Mouse (Mus musculus) ES-Bruce4 (cell line): Measurements from ENCODE around the gene Isg20l2. TPM values are rescaled to one million over a fixed set of nuclear protein-coding genes. Genes with fewer than 3 reads are reported as not detected.

ENCODE experiments used
- H3K27ac ChIP-seq: 2 replicates; pipeline ENCODE4 v1.5.1; 2012; ENCODE audit warnings: low read length, inconsistent platforms; ENCODE audit not compliant: insufficient read depth
- H3K27me3 ChIP-seq: 2 replicates; pipeline ENCODE4 v1.6.1; 2012; ENCODE audit warnings: mild to moderate bottlenecking, low read length, inconsistent platforms; ENCODE audit not compliant: control insufficient read depth, poor library complexity, insufficient read depth, severe bottlenecking
- H3K36me3 ChIP-seq: 2 replicates; pipeline ENCODE4 v1.6.1; 2012; ENCODE audit warnings: inconsistent platforms, mild to moderate bottlenecking, low read length, moderate library complexity; ENCODE audit not compliant: control insufficient read depth, poor library complexity, insufficient read depth, severe bottlenecking
- H3K4me1 ChIP-seq: one replicate; pipeline ENCODE4 v1.8.1; 2011; ENCODE audit warnings: low read length; ENCODE audit not compliant: control insufficient read depth, insufficient read depth
- H3K4me3 ChIP-seq: 2 replicates; pipeline ENCODE4 v1.5.1; 2011; ENCODE audit warnings: low read depth, mild to moderate bottlenecking, low read length
- H3K9ac ChIP-seq: 2 replicates; pipeline ENCODE4 v1.6.1; 2012; ENCODE audit warnings: low read depth, mild to moderate bottlenecking, inconsistent platforms; ENCODE audit not compliant: poor library complexity, severe bottlenecking
- H3K9me3 ChIP-seq: replicated peaks from 2 replicates; pipeline ENCODE4 v1.6.1; 2012; ENCODE audit warnings: mild to moderate bottlenecking, low read length, inconsistent platforms; ENCODE audit not compliant: control insufficient read depth, poor library complexity, insufficient read depth, severe bottlenecking
- CTCF ChIP-seq: IDR thresholded peaks from one replicate; pipeline ENCODE4 v1.8.1; 2011; ENCODE audit warnings: low read depth, low read length
- EP300 ChIP-seq: IDR thresholded peaks from 2 replicates; pipeline ENCODE4 v1.6.1; 2011; ENCODE audit warnings: low read depth, low read length; ENCODE audit not compliant: insufficient read depth
- POLR2A ChIP-seq: IDR thresholded peaks from one replicate; pipeline ENCODE4 v1.8.1; 2011; ENCODE audit warnings: low read length; ENCODE audit not compliant: insufficient read depth
- polyA plus RNA-seq: library from polyadenylated mRNA; stranded (reverse); fragments of >200 nt; gene quantifications from 2 replicates; pipeline ENCODE4 v1.2.4, GENCODE M21; 2011; ENCODE audit warnings: low read depth; ENCODE audit not compliant: missing spikeins, insufficient read depth, insufficient read length

Gene Isg20l2
- polyA plus RNA-seq, 1 experiment, result 64.3 TPM

DNA sequence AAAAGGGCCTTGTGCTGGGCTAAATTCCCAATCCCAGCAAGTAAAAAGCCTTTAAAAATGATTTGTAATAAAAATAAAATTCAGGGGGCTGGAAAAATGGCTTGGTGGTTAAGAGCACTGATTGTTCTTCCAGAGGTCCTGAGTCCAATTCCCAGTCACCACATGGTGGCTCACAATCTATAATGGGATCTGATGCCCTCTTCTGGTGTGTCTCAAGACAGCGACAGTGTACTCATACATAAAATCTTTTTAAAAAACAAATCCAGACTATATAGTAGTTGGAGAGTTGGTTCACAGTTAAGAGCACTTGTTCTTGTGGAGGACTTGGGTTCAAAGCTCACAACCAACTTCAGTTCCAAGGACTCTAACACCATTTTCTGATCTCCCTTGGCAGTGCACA, 13.1 kb upstream of the Isg20l2 start:
- no peak for TF ChIP-seq EP300
- no peak for TF ChIP-seq POLR2A
- TF ChIP-seq CTCF, result no peak
- H3K4me1 ChIP-seq, result peaks cover 2% of the 10 kb centered on the region
- H3K27me3 ChIP-seq, result no peaks in the 10 kb centered on the region
- H3K9me3 ChIP-seq, result no peaks in the 10 kb centered on the region
- H3K4me3 ChIP-seq, result no peak overlapping the region
- H3K27ac ChIP-seq, result no peak overlapping the region
- H3K36me3 ChIP-seq, result peaks cover 46% of the 10 kb centered on the region
- H3K9ac ChIP-seq, result no peak overlapping the region

DNA sequence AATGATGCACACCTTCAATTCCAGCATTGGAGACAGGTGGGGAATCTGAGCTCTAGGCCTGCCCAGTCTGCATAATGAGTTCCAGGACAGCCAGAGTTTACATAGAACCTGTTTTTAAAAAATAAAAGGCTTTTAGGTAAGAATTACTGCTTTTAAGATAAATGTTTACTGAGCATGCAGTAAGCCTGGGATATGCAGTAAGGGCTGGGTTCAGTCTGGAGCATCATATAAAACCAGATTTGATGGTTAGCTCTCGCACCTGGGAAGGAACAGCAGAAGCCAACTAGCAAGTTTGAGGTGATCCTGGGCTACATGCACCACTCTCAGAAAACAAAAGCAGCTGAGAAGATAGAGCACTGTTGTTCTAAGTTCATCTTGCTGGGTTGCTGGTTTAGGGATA, 11.6 kb upstream of the Isg20l2 start:
- H3K4me1 ChIP-seq, result no peaks in the 10 kb centered on the region
- no peaks in the 10 kb centered on the region for H3K27me3 ChIP-seq
- no peak overlapping the region for H3K9ac ChIP-seq
- no peaks in the 10 kb centered on the region for H3K9me3 ChIP-seq
- peaks cover 53% of the 10 kb centered on the region for H3K36me3 ChIP-seq
- no peak for TF ChIP-seq POLR2A
- TF ChIP-seq CTCF, result no peak
- TF ChIP-seq EP300, result no peak
- no peak overlapping the region for H3K4me3 ChIP-seq
- H3K27ac ChIP-seq, result peak overlapping the region; percentile 59; the same call in 1 of the 2 replicates

DNA sequence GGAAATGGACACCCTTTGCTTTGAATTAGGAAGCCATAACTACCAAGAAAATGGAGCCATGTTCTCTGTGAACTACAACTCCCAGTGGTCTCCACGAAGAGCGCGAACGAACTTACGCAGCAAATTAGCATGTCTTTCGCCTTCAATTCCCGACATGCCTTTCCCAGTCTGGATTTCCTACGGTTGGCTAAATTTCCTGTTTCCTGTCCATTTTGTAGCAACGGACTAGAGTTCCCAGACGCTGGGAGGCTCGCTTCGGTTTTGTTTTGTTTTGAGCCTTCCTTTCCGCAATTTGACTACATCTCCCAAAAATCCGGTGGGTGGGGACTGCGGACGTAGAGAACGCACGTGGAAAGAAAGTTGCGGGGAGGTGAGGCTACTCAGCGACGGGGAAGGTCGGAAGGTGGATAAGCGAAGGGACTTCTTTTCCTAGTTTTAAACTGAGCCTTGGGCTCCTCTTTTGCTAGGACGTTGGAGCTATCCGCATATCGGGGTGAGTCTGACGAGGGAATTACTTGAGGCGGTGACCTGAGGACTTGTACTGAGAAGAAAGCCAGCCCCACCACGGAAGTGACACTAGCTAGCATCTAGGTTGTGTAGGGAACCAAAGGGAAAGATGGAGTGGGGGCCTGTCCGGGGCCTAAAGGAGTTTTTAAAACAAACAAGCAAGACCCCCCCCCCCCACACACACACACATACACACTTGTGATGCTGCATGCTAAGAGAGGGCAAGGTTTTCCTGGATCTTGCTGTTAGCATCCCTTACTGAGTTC, 10.6 kb upstream of the Isg20l2 start, which contains the start of gene Mrpl24:
TSS of gene Mrpl24 (plus strand) at position 171 of the 773 bp plus-strand sequence.
- H3K4me1 ChIP-seq, result no peaks in the 10 kb centered on the region
- peak within 1 kb of the TSS; percentile 82 for H3K27ac ChIP-seq
- H3K27me3 ChIP-seq, result no peaks in the 10 kb centered on the region
- H3K9ac ChIP-seq, result peak within 1 kb of the TSS; percentile 82
- H3K36me3 ChIP-seq, result peaks cover 53% of the 10 kb centered on the region
- no peaks in the 10 kb centered on the region for H3K9me3 ChIP-seq
- peak within 1 kb of the TSS; percentile 97 for H3K4me3 ChIP-seq
- TF ChIP-seq EP300, result no peak
- no peak for TF ChIP-seq POLR2A
- no peak for TF ChIP-seq CTCF

DNA sequence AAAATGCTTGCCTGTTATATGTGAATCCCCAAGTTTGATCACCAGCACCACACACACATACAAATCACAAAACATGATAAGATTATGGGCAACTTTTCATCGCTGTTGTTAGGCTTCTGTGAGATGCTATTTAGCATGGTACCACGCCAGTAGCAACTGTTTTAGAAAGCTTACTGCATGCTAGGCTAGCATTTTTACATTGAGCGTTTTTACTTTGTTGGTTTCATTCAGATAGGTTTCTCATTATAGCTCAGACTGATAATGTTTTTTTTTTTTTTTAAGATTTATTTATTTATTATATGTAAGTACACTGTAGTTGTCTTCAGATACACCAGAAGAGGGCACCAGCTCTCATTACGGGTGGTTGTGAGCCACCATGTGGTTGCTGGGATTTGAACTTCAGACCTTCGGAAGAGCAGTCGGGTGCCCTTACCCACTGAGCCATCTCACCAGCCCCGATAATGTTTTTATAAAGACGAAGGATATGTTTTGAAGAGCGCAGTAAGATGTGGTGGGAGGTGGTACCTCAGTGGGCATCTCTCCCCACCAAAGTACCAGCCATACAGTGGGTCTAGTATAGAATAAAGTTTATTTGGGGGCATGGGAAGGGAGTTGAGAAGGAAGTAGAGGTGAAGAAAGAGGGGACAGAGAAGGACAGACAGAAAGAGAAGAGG, 9.7 kb upstream of the Isg20l2 start:
- Histone ChIP-seq H3K36me3 (peaks cover 53% of the 10 kb centered on the region), H3K4me3 (peak overlapping the region; percentile 97), H3K9me3 (no peaks in the 10 kb centered on the region), H3K27me3 (no peaks in the 10 kb centered on the region), H3K27ac (no peak overlapping the region), H3K4me1 (no peaks in the 10 kb centered on the region), H3K9ac (peak overlapping the region; percentile 82)
- TF ChIP-seq EP300, result no peak
- TF ChIP-seq CTCF, result no peak
- no peak for TF ChIP-seq POLR2A

DNA sequence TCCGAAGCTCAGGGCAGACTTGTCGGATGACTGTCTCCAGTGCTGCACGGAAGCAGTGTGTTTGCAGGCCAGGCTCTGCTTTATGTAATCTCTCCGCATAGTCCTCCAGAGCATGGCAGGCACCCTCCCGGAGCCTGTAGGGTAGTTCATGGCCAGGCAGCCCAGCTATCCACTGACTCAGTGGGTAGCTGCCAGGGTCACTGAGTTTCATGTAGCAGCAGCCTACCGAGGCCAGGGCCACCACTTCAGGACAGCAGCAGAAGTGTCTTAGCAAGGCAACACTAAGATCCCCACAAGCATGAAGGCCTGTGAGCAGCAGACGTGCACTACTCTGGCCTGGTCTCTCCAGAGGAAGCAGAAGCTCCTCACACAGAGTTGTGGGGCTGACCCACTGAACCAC, 5.1 kb upstream of the Isg20l2 start:
- no peak overlapping the region for H3K9ac ChIP-seq
- H3K27me3 ChIP-seq, result no peaks in the 10 kb centered on the region
- TF ChIP-seq EP300 (no peak), POLR2A (no peak), CTCF (no peak)
- H3K27ac ChIP-seq, result no peak overlapping the region
- H3K4me1 ChIP-seq, result no peaks in the 10 kb centered on the region
- H3K9me3 ChIP-seq, result no peaks in the 10 kb centered on the region
- H3K4me3 ChIP-seq, result no peak overlapping the region
- peaks cover 45% of the 10 kb centered on the region for H3K36me3 ChIP-seq

DNA sequence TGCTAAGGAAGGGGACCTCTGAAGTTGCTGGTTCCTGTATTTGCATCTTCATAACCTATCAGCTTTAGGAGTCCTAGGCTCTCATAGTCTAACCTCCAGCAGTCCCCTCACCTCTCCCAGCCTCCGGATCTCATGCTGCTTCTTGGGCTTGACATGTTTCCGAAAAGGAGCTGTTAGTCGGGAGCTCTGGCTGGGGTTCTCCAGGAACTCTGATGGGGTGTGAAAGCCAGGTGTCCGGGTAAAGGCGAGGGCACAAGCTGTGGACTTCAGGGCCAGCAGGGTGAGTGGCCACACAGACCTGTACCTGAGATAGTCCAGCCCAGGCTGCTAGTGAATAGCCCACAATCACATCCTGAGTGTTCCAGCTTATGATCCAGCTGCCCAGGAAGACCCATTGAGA, 2.7 kb upstream of the Isg20l2 start:
- TF ChIP-seq EP300 (no peak), CTCF (no peak), POLR2A (no peak)
- no peak overlapping the region for H3K27ac ChIP-seq
- no peaks in the 10 kb centered on the region for H3K27me3 ChIP-seq
- no peak overlapping the region for H3K9ac ChIP-seq
- H3K9me3 ChIP-seq, result no peaks in the 10 kb centered on the region
- no peak overlapping the region for H3K4me3 ChIP-seq
- peaks cover 52% of the 10 kb centered on the region for H3K36me3 ChIP-seq
- H3K4me1 ChIP-seq, result no peaks in the 10 kb centered on the region
